Mouse (Mus musculus): ENCODE data around the gene Ubl3. TPM values are rescaled to one million over a fixed set of nuclear protein-coding genes. Genes with fewer than 3 reads are reported as not detected.

Gene Ubl3
- polyA plus RNA-seq, 1 experiment from 2014 or later: 110 TPM

GRCm38 (mm10) chr5:148588987-148589386 lies 36.4 kb upstream of the Ubl3 start:
- H3K4me1 ChIP-seq (ENCODE audit: control insufficient read depth, insufficient read depth, low read length): no peaks in the 10 kb centered on the region
- no peak for ATAC-seq (ENCODE audit: low read depth)
- no peaks in the 10 kb centered on the region for H3K9me3 ChIP-seq (ENCODE audit: control insufficient read depth, low read length)
- no peak overlapping the region for H3K9ac ChIP-seq (replicated peaks; ENCODE audit: low read depth, low read length)
- H3K4me3 ChIP-seq (ENCODE audit: low read depth, low read length): no peak overlapping the region
- no peaks in the 10 kb centered on the region for H3K27me3 ChIP-seq (ENCODE audit: control insufficient read depth, insufficient read depth, low read length)
- H3K4me2 ChIP-seq (ENCODE audit: low read depth, low read length): no peak overlapping the region
- no peaks in the 10 kb centered on the region for H3K36me3 ChIP-seq (ENCODE audit: control insufficient read depth, insufficient read depth, low read length)
- WGBS: 65% methylated on average over 3 of the region's 3 CpGs
- no peak overlapping the region for H3K27ac ChIP-seq (ENCODE audit: low read depth, low read length)

GRCm38 (mm10) chr5:148588142-148588650 lies 35.6 kb upstream of the Ubl3 start:
- no peaks in the 10 kb centered on the region for H3K9me3 ChIP-seq (ENCODE audit: control insufficient read depth, low read length)
- ATAC-seq (ENCODE audit: low read depth): no peak
- no peak overlapping the region for H3K4me3 ChIP-seq (ENCODE audit: low read depth, low read length)
- no peaks in the 10 kb centered on the region for H3K4me1 ChIP-seq (ENCODE audit: control insufficient read depth, insufficient read depth, low read length)
- WGBS: 42% methylated on average over 6 of the region's 6 CpGs
- no peaks in the 10 kb centered on the region for H3K36me3 ChIP-seq (ENCODE audit: control insufficient read depth, insufficient read depth, low read length)
- H3K27ac ChIP-seq (ENCODE audit: low read depth, low read length): no peak overlapping the region
- no peak overlapping the region for H3K9ac ChIP-seq (replicated peaks; ENCODE audit: low read depth, low read length)
- no peak overlapping the region for H3K4me2 ChIP-seq (ENCODE audit: low read depth, low read length)
- no peaks in the 10 kb centered on the region for H3K27me3 ChIP-seq (ENCODE audit: control insufficient read depth, insufficient read depth, low read length)

- Histone ChIP-seq H3K9ac (replicated peaks; ENCODE audit: low read depth, low read length) (no peak overlapping the region), H3K9me3 (ENCODE audit: control insufficient read depth, low read length) (no peaks in the 10 kb centered on the region), H3K27me3 (ENCODE audit: control insufficient read depth, insufficient read depth, low read length) (no peaks in the 10 kb centered on the region), H3K27ac (ENCODE audit: low read depth, low read length) (no peak overlapping the region), H3K4me2 (ENCODE audit: low read depth, low read length) (no peak overlapping the region), H3K4me3 (ENCODE audit: low read depth, low read length) (no peak overlapping the region), H3K4me1 (ENCODE audit: control insufficient read depth, insufficient read depth, low read length) (no peaks in the 10 kb centered on the region), H3K36me3 (ENCODE audit: control insufficient read depth, insufficient read depth, low read length) (no peaks in the 10 kb centered on the region)
- ATAC-seq (ENCODE audit: low read depth): no peak
- 93% methylated on average over 13 of the region's 13 CpGs for WGBS
These were observed 27.9 kb upstream of the Ubl3 start for GRCm38 (mm10) chr5:148580388-148580985.

- no peaks in the 10 kb centered on the region for H3K4me1 ChIP-seq (ENCODE audit: control insufficient read depth, insufficient read depth, low read length)
- H3K9ac ChIP-seq (replicated peaks; ENCODE audit: low read depth, low read length): no peak overlapping the region
- ATAC-seq (ENCODE audit: low read depth): no peak
- WGBS: 89% methylated on average over 2 of the region's 2 CpGs
- H3K4me2 ChIP-seq (ENCODE audit: low read depth, low read length): no peak overlapping the region
- H3K9me3 ChIP-seq (ENCODE audit: control insufficient read depth, low read length): no peaks in the 10 kb centered on the region
- H3K27me3 ChIP-seq (ENCODE audit: control insufficient read depth, insufficient read depth, low read length): no peaks in the 10 kb centered on the region
- H3K27ac ChIP-seq (ENCODE audit: low read depth, low read length): no peak overlapping the region
- no peak overlapping the region for H3K4me3 ChIP-seq (ENCODE audit: low read depth, low read length)
- H3K36me3 ChIP-seq (ENCODE audit: control insufficient read depth, insufficient read depth, low read length): no peaks in the 10 kb centered on the region
These were observed 26.6 kb upstream of the Ubl3 start for GRCm38 (mm10) chr5:148579156-148579555.

GRCm38 (mm10) chr5:148578353-148578752 lies 25.8 kb upstream of the Ubl3 start:
- no peaks in the 10 kb centered on the region for H3K36me3 ChIP-seq (ENCODE audit: control insufficient read depth, insufficient read depth, low read length)
- H3K9ac ChIP-seq (replicated peaks; ENCODE audit: low read depth, low read length): no peak overlapping the region
- H3K27ac ChIP-seq (ENCODE audit: low read depth, low read length): no peak overlapping the region
- H3K4me3 ChIP-seq (ENCODE audit: low read depth, low read length): no peak overlapping the region
- ATAC-seq (ENCODE audit: low read depth): no peak
- WGBS: 75% methylated on average over 8 of the region's 8 CpGs
- H3K9me3 ChIP-seq (ENCODE audit: control insufficient read depth, low read length): no peaks in the 10 kb centered on the region
- no peak overlapping the region for H3K4me2 ChIP-seq (ENCODE audit: low read depth, low read length)
- no peaks in the 10 kb centered on the region for H3K4me1 ChIP-seq (ENCODE audit: control insufficient read depth, insufficient read depth, low read length)
- H3K27me3 ChIP-seq (ENCODE audit: control insufficient read depth, insufficient read depth, low read length): no peaks in the 10 kb centered on the region

GRCm38 (mm10) chr5:148577278-148577677 lies 24.7 kb upstream of the Ubl3 start:
- Histone ChIP-seq H3K4me2 (ENCODE audit: low read depth, low read length) (no peak overlapping the region), H3K9me3 (ENCODE audit: control insufficient read depth, low read length) (no peaks in the 10 kb centered on the region), H3K4me1 (ENCODE audit: control insufficient read depth, insufficient read depth, low read length) (no peaks in the 10 kb centered on the region), H3K27me3 (ENCODE audit: control insufficient read depth, insufficient read depth, low read length) (no peaks in the 10 kb centered on the region), H3K27ac (ENCODE audit: low read depth, low read length) (no peak overlapping the region), H3K9ac (replicated peaks; ENCODE audit: low read depth, low read length) (no peak overlapping the region), H3K36me3 (ENCODE audit: control insufficient read depth, insufficient read depth, low read length) (no peaks in the 10 kb centered on the region), H3K4me3 (ENCODE audit: low read depth, low read length) (no peak overlapping the region)
- WGBS: 89% methylated on average over 9 of the region's 9 CpGs
- no peak for ATAC-seq (ENCODE audit: low read depth)

GRCm38 (mm10) chr5:148575163-148575562 lies 22.6 kb upstream of the Ubl3 start:
- no peaks in the 10 kb centered on the region for H3K36me3 ChIP-seq (ENCODE audit: control insufficient read depth, insufficient read depth, low read length)
- no peaks in the 10 kb centered on the region for H3K9me3 ChIP-seq (ENCODE audit: control insufficient read depth, low read length)
- H3K9ac ChIP-seq (replicated peaks; ENCODE audit: low read depth, low read length): no peak overlapping the region
- no peak overlapping the region for H3K4me2 ChIP-seq (ENCODE audit: low read depth, low read length)
- H3K27me3 ChIP-seq (ENCODE audit: control insufficient read depth, insufficient read depth, low read length): no peaks in the 10 kb centered on the region
- no peak overlapping the region for H3K4me3 ChIP-seq (ENCODE audit: low read depth, low read length)
- ATAC-seq (ENCODE audit: low read depth): no peak
- no peaks in the 10 kb centered on the region for H3K4me1 ChIP-seq (ENCODE audit: control insufficient read depth, insufficient read depth, low read length)
- WGBS: 79% methylated on average over 5 of the region's 5 CpGs
- H3K27ac ChIP-seq (ENCODE audit: low read depth, low read length): no peak overlapping the region

- 91% methylated on average over 5 of the region's 5 CpGs for WGBS
- no peaks in the 10 kb centered on the region for H3K9me3 ChIP-seq (ENCODE audit: control insufficient read depth, low read length)
These were observed 20.1 kb upstream of the Ubl3 start for GRCm38 (mm10) chr5:148572676-148573075.

GRCm38 (mm10) chr5:148570571-148571304 lies 18.1 kb upstream of the Ubl3 start:
- ATAC-seq (ENCODE audit: low read depth): no peak
- H3K9ac ChIP-seq (replicated peaks; ENCODE audit: low read depth, low read length): no peak overlapping the region
- H3K27ac ChIP-seq (ENCODE audit: low read depth, low read length): no peak overlapping the region
- WGBS: 87% methylated on average over 14 of the region's 14 CpGs
- H3K27me3 ChIP-seq (ENCODE audit: control insufficient read depth, insufficient read depth, low read length): no peaks in the 10 kb centered on the region
- no peaks in the 10 kb centered on the region for H3K9me3 ChIP-seq (ENCODE audit: control insufficient read depth, low read length)
- no peak overlapping the region for H3K4me2 ChIP-seq (ENCODE audit: low read depth, low read length)
- no peaks in the 10 kb centered on the region for H3K36me3 ChIP-seq (ENCODE audit: control insufficient read depth, insufficient read depth, low read length)
- H3K4me1 ChIP-seq (ENCODE audit: control insufficient read depth, insufficient read depth, low read length): no peaks in the 10 kb centered on the region
- H3K4me3 ChIP-seq (ENCODE audit: low read depth, low read length): no peak overlapping the region

More at GRCm38 (mm10) chr5:148572676-148573075, 20.1 kb upstream of the Ubl3 start:
- no peak for ATAC-seq (ENCODE audit: low read depth)
- no peaks in the 10 kb centered on the region for H3K4me1 ChIP-seq (ENCODE audit: control insufficient read depth, insufficient read depth, low read length)
- no peaks in the 10 kb centered on the region for H3K27me3 ChIP-seq (ENCODE audit: control insufficient read depth, insufficient read depth, low read length)
- no peak overlapping the region for H3K4me2 ChIP-seq (ENCODE audit: low read depth, low read length)
- H3K27ac ChIP-seq (ENCODE audit: low read depth, low read length): no peak overlapping the region
- no peak overlapping the region for H3K4me3 ChIP-seq (ENCODE audit: low read depth, low read length)
- no peaks in the 10 kb centered on the region for H3K36me3 ChIP-seq (ENCODE audit: control insufficient read depth, insufficient read depth, low read length)
- no peak overlapping the region for H3K9ac ChIP-seq (replicated peaks; ENCODE audit: low read depth, low read length)

Data from neural tube, embryonic 14.5 days (tissue).